Mouse (Mus musculus): ENCODE results near the gene Gin1. TPM values are rescaled to one million over a fixed set of nuclear protein-coding genes. Genes with fewer than 3 reads are reported as not detected.

Gene Gin1
- polyA plus RNA-seq, 1 experiment = 10.4 TPM

DNA sequence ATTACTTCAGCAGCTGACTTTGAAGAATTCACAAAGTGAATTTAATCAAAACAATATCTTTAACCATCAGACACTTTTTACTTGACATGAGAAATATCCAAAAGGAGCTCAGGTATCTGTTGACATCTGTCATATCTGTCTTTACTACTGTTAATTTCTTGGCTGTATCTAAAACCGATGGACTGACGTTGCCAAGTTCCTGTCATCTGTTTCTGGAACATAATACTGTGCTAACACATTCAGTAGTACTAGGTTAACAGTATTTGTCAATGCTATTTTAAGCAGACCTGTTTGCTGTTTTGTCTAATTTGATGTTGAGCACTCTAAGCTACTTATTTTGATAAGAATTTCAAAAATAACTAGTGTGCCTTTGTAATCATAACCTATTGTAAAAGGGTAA lies 18.5 kb downstream of the Gin1 start:
- Histone ChIP-seq H3K27ac (ENCODE audit: insufficient read depth, low read length) (no peak overlapping the region), H3K4me3 (replicated peaks; ENCODE audit: insufficient read depth, low read depth, low read length) (no peak overlapping the region), H3K4me1 (ENCODE audit: control insufficient read depth, insufficient read depth, low read length) (no peaks in the 10 kb centered on the region), H3K27me3 (ENCODE audit: control insufficient read depth, insufficient read depth, low read length) (no peaks in the 10 kb centered on the region)
- DNase-seq = no peak
- TF ChIP-seq CTCF (IDR thresholded peaks at IDR 0.05; ENCODE audit: borderline replicate concordance, insufficient read depth, low read depth, low read length) = no peak
- TF ChIP-seq POLR2A (IDR thresholded peaks at IDR 0.05; ENCODE audit: borderline replicate concordance, insufficient read depth, low read length) = no peak
- WGBS = 62% methylated on average over 2 of the region's 2 CpGs

DNA sequence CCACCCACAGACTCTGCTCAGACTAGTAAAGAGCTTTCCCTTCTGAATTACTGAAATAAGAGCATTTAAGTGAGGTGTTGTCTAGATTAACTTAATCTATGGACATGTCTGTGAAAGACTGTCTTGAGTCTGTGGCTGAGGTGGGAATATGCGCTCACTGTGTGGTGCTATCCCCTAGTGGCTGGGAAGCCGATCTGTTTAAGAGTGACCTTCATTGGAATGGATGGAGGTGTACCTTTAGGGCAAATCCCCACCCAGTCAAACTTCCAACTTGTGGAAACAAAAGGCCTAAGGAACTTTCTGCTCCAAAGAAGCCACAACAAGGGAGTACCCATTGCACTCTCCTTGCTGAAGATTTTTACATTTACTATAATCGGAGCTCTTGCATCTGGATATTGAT lies 24.1 kb downstream of the Gin1 start:
- DNase-seq = no peak
- no peak overlapping the region for H3K4me3 ChIP-seq (replicated peaks; ENCODE audit: insufficient read depth, low read depth, low read length)
- TF ChIP-seq POLR2A (IDR thresholded peaks at IDR 0.05; ENCODE audit: borderline replicate concordance, insufficient read depth, low read length) (no peak), CTCF (IDR thresholded peaks at IDR 0.05; ENCODE audit: borderline replicate concordance, insufficient read depth, low read depth, low read length) (no peak)
- no peaks in the 10 kb centered on the region for H3K4me1 ChIP-seq (ENCODE audit: control insufficient read depth, insufficient read depth, low read length)
- WGBS = 90% methylated on average over 3 of the region's 3 CpGs
- no peak overlapping the region for H3K27ac ChIP-seq (ENCODE audit: insufficient read depth, low read length)
- H3K27me3 ChIP-seq (ENCODE audit: control insufficient read depth, insufficient read depth, low read length) = no peaks in the 10 kb centered on the region

DNA sequence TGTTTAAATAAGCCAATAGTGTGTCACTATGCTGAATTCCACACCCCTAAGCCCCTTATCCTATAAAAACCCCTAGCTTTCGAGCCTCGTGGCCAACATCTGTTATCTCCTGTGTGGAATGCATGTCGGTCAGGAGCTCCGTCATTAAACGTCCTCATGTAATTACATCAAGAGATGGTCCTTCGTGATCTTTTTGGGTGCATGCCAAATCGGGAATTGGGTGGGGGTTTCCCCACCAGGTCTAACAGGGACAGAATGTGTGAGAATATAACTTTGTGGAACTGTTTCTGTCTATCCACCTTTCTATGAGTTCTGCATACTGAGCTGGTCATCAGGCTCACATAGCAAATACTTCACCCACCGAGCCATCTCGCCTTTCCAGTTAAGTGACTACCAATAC lies 26.0 kb downstream of the Gin1 start:
- WGBS = 78% methylated on average over 9 of the region's 9 CpGs
- no peak overlapping the region for H3K4me3 ChIP-seq (replicated peaks; ENCODE audit: insufficient read depth, low read depth, low read length)
- H3K4me1 ChIP-seq (ENCODE audit: control insufficient read depth, insufficient read depth, low read length) = no peaks in the 10 kb centered on the region
- no peaks in the 10 kb centered on the region for H3K27me3 ChIP-seq (ENCODE audit: control insufficient read depth, insufficient read depth, low read length)
- no peak for TF ChIP-seq CTCF (IDR thresholded peaks at IDR 0.05; ENCODE audit: borderline replicate concordance, insufficient read depth, low read depth, low read length)
- TF ChIP-seq POLR2A (IDR thresholded peaks at IDR 0.05; ENCODE audit: borderline replicate concordance, insufficient read depth, low read length) = no peak
- no peak overlapping the region for H3K27ac ChIP-seq (ENCODE audit: insufficient read depth, low read length)
- no peak for DNase-seq

DNA sequence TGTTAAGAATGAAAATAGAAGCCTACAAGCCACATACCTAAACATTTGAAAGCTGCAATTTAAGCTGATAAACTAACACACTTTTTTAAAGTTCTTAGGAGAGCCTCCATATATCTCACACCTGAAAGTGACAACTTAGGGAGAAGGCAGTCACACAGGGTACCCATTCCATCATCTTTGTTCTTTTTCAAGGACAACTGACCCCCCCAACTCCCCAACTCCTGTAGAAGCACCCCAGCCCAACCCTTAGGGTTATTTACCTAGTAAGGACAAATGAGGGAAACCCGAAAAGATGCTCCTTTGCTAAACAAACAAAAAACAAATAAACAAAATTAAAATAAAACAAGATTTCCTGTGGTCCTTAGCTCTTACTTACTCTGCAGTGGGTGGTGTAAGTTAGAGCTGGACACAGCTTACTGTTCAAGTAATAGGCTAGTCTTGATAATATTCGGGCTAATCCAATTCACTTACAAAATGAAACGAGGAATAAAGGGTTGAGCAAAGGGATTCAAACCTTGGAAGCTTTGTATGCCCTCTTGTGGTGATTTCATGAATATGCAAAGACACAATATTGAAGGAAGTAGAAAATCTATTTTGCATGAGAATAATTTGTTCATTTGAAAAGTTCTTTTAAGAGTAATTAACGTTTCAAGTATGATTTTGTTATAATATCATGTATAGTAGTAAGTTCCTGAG lies 32.4 kb downstream of the Gin1 start:
- H3K27ac ChIP-seq (ENCODE audit: insufficient read depth, low read length) = no peak overlapping the region
- H3K27me3 ChIP-seq (ENCODE audit: control insufficient read depth, insufficient read depth, low read length) = no peaks in the 10 kb centered on the region
- TF ChIP-seq CTCF (IDR thresholded peaks at IDR 0.05; ENCODE audit: borderline replicate concordance, insufficient read depth, low read depth, low read length) (no peak), POLR2A (IDR thresholded peaks at IDR 0.05; ENCODE audit: borderline replicate concordance, insufficient read depth, low read length) (no peak)
- no peak for DNase-seq
- 28% methylated on average over 4 of the region's 4 CpGs for WGBS
- H3K4me3 ChIP-seq (replicated peaks; ENCODE audit: insufficient read depth, low read depth, low read length) = no peak overlapping the region
- no peaks in the 10 kb centered on the region for H3K4me1 ChIP-seq (ENCODE audit: control insufficient read depth, insufficient read depth, low read length)

DNA sequence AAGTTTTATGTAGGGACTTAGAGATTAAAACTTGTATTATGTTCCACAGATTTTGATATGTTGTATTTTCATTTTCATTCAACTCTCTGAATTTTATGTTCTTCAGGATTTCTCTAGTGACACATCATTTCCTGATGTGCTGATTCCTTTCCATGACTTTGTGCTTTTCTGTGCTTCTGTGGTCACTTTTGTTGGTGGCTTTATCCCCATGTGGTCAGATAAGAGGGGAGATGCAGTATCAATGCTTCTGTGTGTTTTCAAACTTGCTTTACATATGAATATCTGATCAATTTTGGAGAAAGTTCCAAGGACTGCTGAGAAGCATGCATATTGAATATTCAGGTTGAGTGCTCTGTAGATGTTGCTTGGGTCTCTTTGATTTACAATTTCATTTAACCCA lies 34.5 kb downstream of the Gin1 start:
- Histone ChIP-seq H3K4me3 (replicated peaks; ENCODE audit: insufficient read depth, low read depth, low read length) (no peak overlapping the region), H3K27me3 (ENCODE audit: control insufficient read depth, insufficient read depth, low read length) (no peaks in the 10 kb centered on the region), H3K4me1 (ENCODE audit: control insufficient read depth, insufficient read depth, low read length) (no peaks in the 10 kb centered on the region), H3K27ac (ENCODE audit: insufficient read depth, low read length) (no peak overlapping the region)
- no peak for DNase-seq
- TF ChIP-seq POLR2A (IDR thresholded peaks at IDR 0.05; ENCODE audit: borderline replicate concordance, insufficient read depth, low read length) (no peak), CTCF (IDR thresholded peaks at IDR 0.05; ENCODE audit: borderline replicate concordance, insufficient read depth, low read depth, low read length) (no peak)

DNA sequence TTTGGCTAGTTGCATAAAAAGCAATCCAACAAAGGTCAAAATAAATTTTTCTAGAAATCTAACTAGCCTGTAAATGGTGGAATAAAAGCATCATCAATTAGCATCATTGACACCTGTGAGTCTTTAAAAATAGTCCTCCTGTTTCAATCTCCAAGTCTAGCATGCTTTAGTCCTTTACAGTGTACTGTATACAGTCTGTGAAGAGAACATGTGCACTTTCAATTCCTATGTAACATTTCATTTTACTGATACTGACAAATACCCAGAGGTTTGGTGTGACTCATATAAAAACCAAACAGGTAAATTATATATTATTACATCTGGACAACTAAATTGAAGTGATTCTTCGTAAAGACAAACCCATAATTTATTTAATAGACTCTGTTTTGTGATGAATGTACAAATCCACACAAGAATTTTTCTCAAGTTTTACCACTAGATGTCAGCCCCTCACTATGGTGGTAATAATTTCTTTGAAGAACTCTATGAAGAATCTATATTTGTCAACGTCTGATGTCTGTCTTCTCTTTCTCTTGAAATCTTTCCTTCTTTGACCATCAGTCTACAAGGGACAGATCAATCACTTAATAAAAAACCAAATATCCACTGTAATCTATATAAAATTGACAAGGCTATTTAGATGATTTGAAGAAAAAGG lies 39.4 kb downstream of the Gin1 start:
- DNase-seq = no peak
- WGBS = 16% methylated on average over 2 of the region's 2 CpGs
- Histone ChIP-seq H3K4me1 (ENCODE audit: control insufficient read depth, insufficient read depth, low read length) (no peaks in the 10 kb centered on the region), H3K27ac (ENCODE audit: insufficient read depth, low read length) (no peak overlapping the region), H3K27me3 (ENCODE audit: control insufficient read depth, insufficient read depth, low read length) (no peaks in the 10 kb centered on the region), H3K4me3 (replicated peaks; ENCODE audit: insufficient read depth, low read depth, low read length) (no peak overlapping the region)
- TF ChIP-seq CTCF (IDR thresholded peaks at IDR 0.05; ENCODE audit: borderline replicate concordance, insufficient read depth, low read depth, low read length) (peak; percentile 32; the same call in 1 of the 2 replicates), POLR2A (IDR thresholded peaks at IDR 0.05; ENCODE audit: borderline replicate concordance, insufficient read depth, low read length) (no peak)

DNA sequence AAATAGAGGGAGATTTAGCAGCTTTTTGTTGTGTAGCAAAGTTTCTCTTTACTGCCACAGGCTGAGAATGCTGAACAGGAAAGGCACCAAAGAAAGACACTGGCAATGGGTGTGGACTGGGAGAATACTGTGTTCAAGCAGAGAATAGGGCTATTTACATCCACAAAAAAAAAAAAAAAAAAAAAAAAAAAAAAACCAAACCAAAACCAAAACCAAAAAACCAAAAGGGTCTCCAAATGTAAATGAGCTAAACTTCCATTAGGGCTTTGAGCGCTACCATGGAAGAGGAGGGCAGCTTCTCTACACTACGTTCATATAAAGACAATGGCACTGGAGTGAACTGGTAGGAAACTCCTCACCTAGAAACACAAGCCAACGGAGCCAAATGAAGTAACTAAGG lies 51.3 kb downstream of the Gin1 start:
- no peak for DNase-seq
- Histone ChIP-seq H3K4me1 (ENCODE audit: control insufficient read depth, insufficient read depth, low read length) (no peaks in the 10 kb centered on the region), H3K27me3 (ENCODE audit: control insufficient read depth, insufficient read depth, low read length) (no peaks in the 10 kb centered on the region), H3K27ac (ENCODE audit: insufficient read depth, low read length) (no peak overlapping the region), H3K4me3 (replicated peaks; ENCODE audit: insufficient read depth, low read depth, low read length) (no peak overlapping the region)
- TF ChIP-seq CTCF (IDR thresholded peaks at IDR 0.05; ENCODE audit: borderline replicate concordance, insufficient read depth, low read depth, low read length) (no peak), POLR2A (IDR thresholded peaks at IDR 0.05; ENCODE audit: borderline replicate concordance, insufficient read depth, low read length) (no peak)
- WGBS = 98% methylated on average over 3 of the region's 3 CpGs

DNA sequence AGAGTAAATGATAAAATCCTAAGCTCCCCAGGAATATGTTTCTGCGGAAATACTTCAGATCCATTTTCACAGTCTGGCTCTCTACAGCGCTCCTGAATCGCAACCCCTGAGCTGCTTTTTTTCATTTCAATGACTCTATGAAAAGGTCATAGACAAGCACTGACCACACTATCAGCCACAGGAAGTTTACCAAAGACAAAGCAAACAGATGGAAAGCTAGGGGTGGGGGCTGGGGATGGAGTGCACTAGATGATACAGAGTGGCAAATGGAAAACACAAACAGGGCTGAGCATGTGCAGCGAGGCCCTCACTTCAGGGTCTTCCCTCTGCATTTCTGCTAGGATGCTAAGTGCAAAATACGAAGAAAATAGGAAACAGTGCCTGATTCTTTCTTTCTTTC lies 52.2 kb downstream of the Gin1 start:
- no peak overlapping the region for H3K27ac ChIP-seq (ENCODE audit: insufficient read depth, low read length)
- TF ChIP-seq POLR2A (IDR thresholded peaks at IDR 0.05; ENCODE audit: borderline replicate concordance, insufficient read depth, low read length) (no peak), CTCF (IDR thresholded peaks at IDR 0.05; ENCODE audit: borderline replicate concordance, insufficient read depth, low read depth, low read length) (no peak)
- WGBS = 92% methylated on average over 5 of the region's 5 CpGs

More for the DNA sequence above, 52.2 kb downstream of the Gin1 start:
- no peak for DNase-seq
- no peaks in the 10 kb centered on the region for H3K27me3 ChIP-seq (ENCODE audit: control insufficient read depth, insufficient read depth, low read length)
- no peaks in the 10 kb centered on the region for H3K4me1 ChIP-seq (ENCODE audit: control insufficient read depth, insufficient read depth, low read length)
- no peak overlapping the region for H3K4me3 ChIP-seq (replicated peaks; ENCODE audit: insufficient read depth, low read depth, low read length)
